Mouse (Mus musculus): ENCODE measurements around the gene Inpp5k.

DNA sequence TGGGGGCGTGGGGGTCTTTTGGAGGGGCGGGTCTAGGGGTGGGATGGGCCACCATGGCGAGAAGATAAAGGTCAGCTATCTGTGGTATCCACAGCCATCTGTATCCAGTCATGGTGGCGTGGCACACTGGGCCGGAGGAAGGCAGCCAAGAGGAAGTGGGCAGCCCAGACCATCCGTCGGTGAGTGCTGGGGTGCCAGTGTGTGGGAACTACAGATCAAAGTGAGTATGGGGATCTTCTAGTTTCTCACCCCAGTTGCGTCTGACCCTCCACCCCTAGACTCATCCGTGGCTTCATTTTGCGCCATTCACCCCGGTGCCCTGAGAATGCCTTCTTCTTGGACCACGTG is 39.0 kb downstream of the Inpp5k start:
- TF ChIP-seq POLR2A (IDR thresholded peaks at IDR 0.05; ENCODE audit: extremely low read depth, insufficient read depth, low read length), result no peak
- TF ChIP-seq CTCF (IDR thresholded peaks at IDR 0.05; ENCODE audit: extremely low read depth, insufficient read depth, low read length), result no peak

All from cortical plate, adult 2 months (tissue).